Mouse (Mus musculus) heart, embryonic 10.5 days (tissue): Measurements from ENCODE around the gene Satb1. TPM values are rescaled to one million over a fixed set of nuclear protein-coding genes. Genes with fewer than 3 reads are reported as not detected.

Experiments used
- DNase-seq: peaks from one replicate; pipeline ENCODE4 v3.0.0-alpha.2; 2017; ENCODE audit warnings: low spot score
- H3K27ac ChIP-seq: fragments of 300-500 bp; sonication (generic); 2 replicates; pipeline ENCODE4 v1.5.1; 2016; ENCODE audit warnings: mild to moderate bottlenecking
- H3K27me3 ChIP-seq: fragments of 300-500 bp; sonication (generic); 2 replicates; pipeline ENCODE4 v1.6.1; 2016; ENCODE audit warnings: mild to moderate bottlenecking; ENCODE audit not compliant: poor library complexity, insufficient read depth, severe bottlenecking
- H3K36me3 ChIP-seq: fragments of 300-500 bp; sonication (generic); 2 replicates; pipeline ENCODE4 v1.6.1; 2016; ENCODE audit warnings: mild to moderate bottlenecking, moderate library complexity
- H3K4me1 ChIP-seq: fragments of 300-500 bp; sonication (generic); 2 replicates; pipeline ENCODE4 v1.6.1; 2016; ENCODE audit warnings: mild to moderate bottlenecking
- H3K4me3 ChIP-seq: fragments of 300-500 bp; sonication (generic); 2 replicates; pipeline ENCODE4 v1.5.1; 2016; ENCODE audit warnings: mild to moderate bottlenecking, moderate library complexity
- H3K9me3 ChIP-seq: fragments of 300-500 bp; sonication (generic); 2 replicates; pipeline ENCODE4 v1.6.1; 2016; ENCODE audit warnings: mild to moderate bottlenecking, moderate library complexity
- WGBS: fragments of 180-500 bp; shearing (Covaris S2); methylation state at CpG from one replicate; pipeline ENCODE4 v1.1.7; 2016; 5-methylcytosine and 5-hydroxymethylcytosine counted together
- polyA plus RNA-seq: library from polyadenylated mRNA; unstranded; fragments of >200 nt; fragmentation: Nextera tagmentation; extraction: Ambion mirVana; gene quantifications from 2 replicates; pipeline ENCODE4 v1.2.1, GENCODE M21; 2016

Gene Satb1
- polyA plus RNA-seq, 1 experiment from 2014 or later, result 9.0 TPM

DNA sequence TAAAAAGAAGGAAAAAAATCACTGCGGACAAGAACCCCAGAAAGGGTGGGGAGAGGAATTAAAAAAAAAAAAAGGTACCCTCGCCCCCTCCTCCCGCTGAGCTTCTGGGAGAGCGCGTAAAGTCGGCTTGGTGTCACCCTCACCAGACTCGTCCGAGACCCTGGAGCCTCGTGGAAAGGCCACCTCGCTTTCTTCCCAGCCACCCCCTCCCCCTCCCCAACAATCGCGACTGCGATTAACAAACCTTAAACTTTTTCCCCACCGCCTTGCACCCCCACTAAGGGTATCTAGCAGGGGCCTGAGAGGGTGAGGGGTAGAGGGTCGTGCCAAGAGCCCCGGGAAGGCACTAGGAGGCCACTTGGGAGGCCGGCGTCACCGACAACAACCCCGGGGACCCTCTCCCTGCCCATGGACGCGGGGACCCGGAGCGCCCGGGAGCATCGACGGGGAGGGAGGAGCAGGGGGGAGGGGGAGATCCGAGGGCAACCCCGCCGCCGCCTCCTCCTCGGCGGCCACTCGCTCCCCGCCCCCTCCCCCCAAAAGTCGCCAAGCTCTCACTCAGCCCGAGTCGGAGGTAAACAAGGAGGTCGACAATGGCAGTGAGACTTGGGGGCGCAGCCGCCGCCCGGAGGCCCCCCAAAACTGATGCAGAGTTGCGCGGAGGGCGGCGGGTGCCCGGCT, 20.7 kb downstream of the Satb1 start:
- no peaks in the 10 kb centered on the region for H3K9me3 ChIP-seq
- WGBS, result under 1% methylated on average over 42 of the region's 48 CpGs
- H3K27me3 ChIP-seq, result no peaks in the 10 kb centered on the region
- DNase-seq, result no peak
- no peaks in the 10 kb centered on the region for H3K4me1 ChIP-seq
- H3K27ac ChIP-seq, result peak overlapping the region; percentile 95
- no peaks in the 10 kb centered on the region for H3K36me3 ChIP-seq
- H3K4me3 ChIP-seq, result peak overlapping the region; percentile 89

DNA sequence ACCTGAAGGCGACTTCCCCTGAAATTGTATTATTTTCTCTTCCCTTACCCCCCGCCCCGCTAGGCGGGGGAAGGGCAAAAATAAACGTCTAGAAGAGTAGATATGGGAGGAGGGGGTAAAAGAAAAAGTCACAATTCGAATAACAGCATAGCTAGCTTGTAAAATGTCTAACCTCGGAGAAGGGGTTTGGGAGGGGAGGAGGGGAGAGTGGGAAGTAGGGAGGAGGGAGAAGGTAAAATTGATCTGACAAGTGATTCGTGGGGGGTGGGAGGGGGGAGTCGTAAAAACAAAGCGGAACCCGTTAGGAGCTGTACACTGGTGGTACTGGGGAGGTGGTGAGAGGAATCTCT, 21.2 kb downstream of the Satb1 start:
- no peaks in the 10 kb centered on the region for H3K27me3 ChIP-seq
- WGBS, result under 1% methylated on average over 11 of the region's 11 CpGs
- no peak for DNase-seq
- H3K27ac ChIP-seq, result peak overlapping the region; percentile 95
- H3K9me3 ChIP-seq, result no peaks in the 10 kb centered on the region
- no peaks in the 10 kb centered on the region for H3K4me1 ChIP-seq
- H3K36me3 ChIP-seq, result no peaks in the 10 kb centered on the region
- peak overlapping the region; percentile 89 for H3K4me3 ChIP-seq

DNA sequence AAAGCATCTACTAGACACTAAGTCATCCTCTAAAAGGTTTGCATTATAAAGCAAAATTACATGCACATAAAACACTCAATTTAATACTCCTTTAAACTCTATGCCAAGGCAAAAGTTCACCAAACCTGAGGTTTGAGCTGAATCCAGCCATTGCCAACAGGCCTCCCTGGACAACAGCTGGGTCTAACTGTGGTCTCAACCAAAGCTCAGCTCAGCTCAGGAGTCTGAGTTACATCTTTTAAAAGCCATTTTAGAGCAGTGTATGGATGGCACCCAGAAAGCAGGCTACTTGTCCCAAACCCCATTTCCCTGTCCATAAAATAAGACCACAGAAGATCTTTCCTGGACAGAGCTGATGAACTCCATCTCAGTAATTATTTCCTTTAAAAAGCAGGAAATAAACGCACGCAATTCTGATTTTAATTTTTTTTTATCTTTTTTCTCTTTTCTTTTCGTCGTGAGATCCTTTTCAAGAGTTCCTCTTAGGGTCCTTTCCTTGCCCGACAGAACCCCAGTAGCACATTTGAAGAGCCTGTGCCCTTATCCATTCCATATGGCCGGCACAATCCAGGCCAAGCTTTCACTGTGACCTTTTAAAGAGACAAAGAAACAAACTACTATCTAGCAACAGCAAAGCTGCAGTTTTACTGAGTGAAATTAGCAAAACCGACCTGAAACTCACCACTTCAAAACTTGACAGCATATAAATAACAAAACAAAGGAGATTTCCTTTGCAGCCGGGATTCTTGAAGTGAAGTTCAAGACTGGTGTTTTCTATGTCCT, 21.8 kb downstream of the Satb1 start:
- Histone ChIP-seq H3K36me3 (no peaks in the 10 kb centered on the region), H3K9me3 (no peaks in the 10 kb centered on the region), H3K4me1 (no peaks in the 10 kb centered on the region), H3K27ac (peak overlapping the region; percentile 95; the same call in 1 of the 2 replicates), H3K27me3 (no peaks in the 10 kb centered on the region), H3K4me3 (peak overlapping the region; percentile 89)
- DNase-seq, result no peak
- WGBS, result 5% methylated on average over 8 of the region's 8 CpGs

DNA sequence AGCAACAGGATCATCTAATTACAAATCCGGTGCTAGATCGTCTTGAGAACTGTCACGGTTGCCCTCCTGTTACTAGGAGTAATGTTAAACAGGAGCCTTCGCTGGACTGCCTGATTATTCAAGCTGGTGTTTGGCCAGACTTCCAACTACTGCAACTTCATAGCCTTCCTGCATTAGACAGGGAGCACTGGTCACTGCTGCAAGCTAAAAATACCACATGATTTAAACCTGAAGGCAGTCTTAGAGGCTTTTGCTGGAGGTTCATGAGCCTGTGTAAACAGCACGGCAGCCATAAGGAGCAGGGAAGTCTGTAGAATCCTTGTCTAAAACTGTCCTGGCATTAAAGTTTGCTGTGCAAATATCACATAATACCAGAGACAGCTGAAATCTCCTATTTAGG, 25.7 kb downstream of the Satb1 start:
- H3K9me3 ChIP-seq, result no peaks in the 10 kb centered on the region
- H3K4me3 ChIP-seq, result no peak overlapping the region
- peak overlapping the region; percentile 7; the same call in 1 of the 2 replicates for H3K27ac ChIP-seq
- no peak for DNase-seq
- no peaks in the 10 kb centered on the region for H3K27me3 ChIP-seq
- 50% methylated on average over 5 of the region's 5 CpGs for WGBS
- H3K36me3 ChIP-seq, result peaks cover 12% of the 10 kb centered on the region; the same call in 1 of the 2 replicates
- H3K4me1 ChIP-seq, result no peaks in the 10 kb centered on the region

DNA sequence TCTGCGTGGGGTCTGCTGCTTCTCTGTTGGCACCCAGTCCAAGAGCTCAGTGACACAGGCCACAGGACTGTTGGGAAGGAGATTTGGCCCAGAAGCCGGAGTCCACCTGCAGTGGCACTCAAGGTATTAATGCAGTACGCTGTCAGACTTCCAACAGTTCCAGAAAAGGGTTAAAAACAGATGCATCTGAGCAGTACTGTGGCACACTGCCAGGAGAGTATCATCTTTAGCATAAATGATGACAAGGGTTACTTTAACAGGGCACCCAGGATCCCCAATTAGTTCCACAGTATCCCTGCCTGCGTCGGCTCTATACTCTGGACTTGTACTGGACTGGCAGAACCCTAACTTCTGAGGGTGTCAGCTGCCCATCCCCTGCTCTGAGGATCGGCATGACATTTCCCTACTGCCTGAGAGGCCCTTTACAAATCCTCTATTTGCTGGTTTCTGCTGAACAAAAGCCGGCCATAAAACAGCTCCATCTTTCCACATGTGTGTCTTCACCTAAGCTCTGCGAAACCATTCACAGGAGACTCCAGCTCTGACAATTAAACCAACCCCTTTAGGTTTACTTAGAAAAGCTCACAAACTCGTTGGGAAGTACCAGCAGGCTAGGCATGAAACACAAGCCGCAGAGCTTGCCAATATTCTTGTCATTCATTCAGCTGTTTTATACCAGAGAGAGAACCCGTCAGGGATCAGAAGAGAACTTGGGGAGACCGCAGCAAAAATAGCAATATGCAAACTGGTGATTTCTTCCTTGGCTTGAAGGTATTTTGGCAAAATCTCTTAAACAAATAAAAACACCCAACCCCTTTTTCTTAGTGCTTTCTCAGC, 26.7 kb downstream of the Satb1 start:
- H3K27ac ChIP-seq, result no peak overlapping the region
- no peak for DNase-seq
- WGBS, result 84% methylated on average over 12 of the region's 12 CpGs
- H3K9me3 ChIP-seq, result no peaks in the 10 kb centered on the region
- no peaks in the 10 kb centered on the region for H3K4me1 ChIP-seq
- no peak overlapping the region for H3K4me3 ChIP-seq
- H3K27me3 ChIP-seq, result no peaks in the 10 kb centered on the region
- peaks cover 12% of the 10 kb centered on the region; the same call in 1 of the 2 replicates for H3K36me3 ChIP-seq

DNA sequence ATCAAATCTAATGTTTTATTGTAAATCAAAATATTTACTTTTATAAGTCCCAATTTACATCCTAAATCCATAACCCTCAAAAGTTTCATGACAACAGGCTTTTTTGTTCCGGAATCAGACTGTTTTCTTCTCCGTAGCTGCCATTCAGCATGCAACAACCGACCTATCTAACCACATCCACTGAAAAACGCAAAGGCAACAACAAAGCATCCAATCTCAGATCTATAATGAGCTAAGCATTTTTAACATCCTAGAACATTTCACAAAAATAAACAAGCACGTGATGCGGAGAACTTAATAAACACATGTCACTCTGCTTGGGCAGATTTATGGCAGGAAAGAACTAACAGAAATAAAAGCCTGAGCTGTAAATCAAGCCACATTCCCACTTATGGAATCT, 32.9 kb downstream of the Satb1 start:
- H3K36me3 ChIP-seq, result peaks cover 11% of the 10 kb centered on the region; the same call in 1 of the 2 replicates
- no peaks in the 10 kb centered on the region for H3K4me1 ChIP-seq
- H3K4me3 ChIP-seq, result no peak overlapping the region
- WGBS, result 85% methylated on average over 6 of the region's 6 CpGs
- no peaks in the 10 kb centered on the region for H3K27me3 ChIP-seq
- H3K9me3 ChIP-seq, result no peaks in the 10 kb centered on the region
- H3K27ac ChIP-seq, result no peak overlapping the region
- DNase-seq, result no peak

DNA sequence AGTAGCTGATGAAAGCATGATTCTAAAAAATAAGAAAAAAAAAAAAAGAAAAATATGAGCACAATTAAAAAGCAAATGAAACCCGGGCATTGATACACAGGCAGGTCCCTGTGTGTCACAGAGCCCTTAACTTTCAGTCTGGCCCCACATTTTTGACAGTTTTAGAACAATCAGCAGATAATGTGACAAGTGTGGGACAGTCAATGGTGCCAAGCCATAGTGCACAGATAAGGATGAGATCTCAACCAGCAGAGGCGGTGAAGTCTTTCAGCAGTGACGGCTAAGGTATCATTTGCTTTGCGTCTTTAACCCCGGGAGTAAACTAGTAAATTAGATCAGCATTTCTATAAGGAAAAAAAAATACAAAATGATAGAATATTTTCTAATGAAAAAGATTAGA, 36.6 kb downstream of the Satb1 start:
- Histone ChIP-seq H3K36me3 (no peaks in the 10 kb centered on the region), H3K4me3 (no peak overlapping the region), H3K27me3 (no peaks in the 10 kb centered on the region), H3K9me3 (no peaks in the 10 kb centered on the region), H3K4me1 (no peaks in the 10 kb centered on the region), H3K27ac (no peak overlapping the region)
- 49% methylated on average over 5 of the region's 5 CpGs for WGBS
- DNase-seq, result no peak

DNA sequence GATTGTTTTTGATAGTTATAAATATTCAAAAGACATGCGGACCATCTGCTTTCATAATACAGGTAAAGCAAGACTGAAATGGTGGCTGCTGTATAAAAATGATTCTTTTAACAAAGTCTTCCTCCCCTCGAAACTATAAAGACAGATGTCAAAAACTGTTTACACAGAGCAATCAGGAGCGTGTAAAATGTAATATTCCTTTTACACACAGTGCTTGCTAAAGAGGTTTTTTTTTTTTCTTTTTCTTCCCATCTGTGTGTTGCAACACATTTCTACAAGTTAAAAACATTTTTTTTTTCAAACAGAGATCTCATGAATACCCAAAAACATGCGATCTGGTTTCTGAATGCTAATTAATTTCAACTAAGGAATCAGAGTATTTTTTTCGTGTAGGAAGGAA, 41.9 kb downstream of the Satb1 start:
- peaks cover 10% of the 10 kb centered on the region; the same call in 1 of the 2 replicates for H3K4me1 ChIP-seq
- no peaks in the 10 kb centered on the region for H3K27me3 ChIP-seq
- no peak overlapping the region for H3K27ac ChIP-seq
- no peaks in the 10 kb centered on the region for H3K36me3 ChIP-seq
- no peaks in the 10 kb centered on the region for H3K9me3 ChIP-seq
- no peak for DNase-seq
- no peak overlapping the region for H3K4me3 ChIP-seq
- 83% methylated on average over 5 of the region's 5 CpGs for WGBS

DNA sequence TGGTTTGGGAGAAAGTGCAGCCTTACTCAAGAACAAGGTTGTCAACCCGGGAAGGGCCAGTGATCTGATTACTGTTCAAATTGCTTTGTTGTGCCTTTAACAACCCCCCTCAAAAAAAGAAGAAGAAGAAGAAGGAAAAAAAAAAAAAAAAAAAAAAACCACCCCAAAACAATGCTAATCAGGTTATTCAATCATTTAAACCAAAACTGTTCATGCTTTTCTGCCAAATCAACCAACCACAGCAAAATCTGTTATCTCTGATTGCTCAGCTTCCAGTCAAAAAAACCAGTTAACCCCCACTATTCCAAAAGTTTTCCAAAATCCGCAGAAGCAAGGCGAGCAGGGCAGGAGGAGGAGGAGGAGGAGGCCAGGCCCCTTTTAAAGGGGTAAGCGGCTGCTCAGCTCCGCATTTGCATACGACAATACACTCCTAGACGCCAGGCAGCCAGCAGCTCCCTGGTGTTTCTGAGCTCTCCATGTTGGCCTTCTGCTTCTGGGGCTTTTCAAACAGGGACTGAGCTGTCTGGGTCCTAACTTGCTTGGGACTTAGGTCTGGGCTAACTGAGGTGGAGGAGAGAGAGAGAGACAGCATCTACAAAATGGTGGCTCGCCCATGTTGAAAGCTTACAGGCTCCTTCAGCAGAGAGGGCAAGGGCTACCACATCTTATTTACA, 42.6 kb downstream of the Satb1 start:
- 22% methylated on average over 8 of the region's 8 CpGs for WGBS
- DNase-seq, result no peak
- Histone ChIP-seq H3K27ac (peak overlapping the region; percentile 67), H3K4me3 (peak overlapping the region; percentile 31; the same call in 1 of the 2 replicates), H3K9me3 (no peaks in the 10 kb centered on the region), H3K27me3 (no peaks in the 10 kb centered on the region), H3K4me1 (peaks cover 10% of the 10 kb centered on the region; the same call in 1 of the 2 replicates), H3K36me3 (no peaks in the 10 kb centered on the region)

DNA sequence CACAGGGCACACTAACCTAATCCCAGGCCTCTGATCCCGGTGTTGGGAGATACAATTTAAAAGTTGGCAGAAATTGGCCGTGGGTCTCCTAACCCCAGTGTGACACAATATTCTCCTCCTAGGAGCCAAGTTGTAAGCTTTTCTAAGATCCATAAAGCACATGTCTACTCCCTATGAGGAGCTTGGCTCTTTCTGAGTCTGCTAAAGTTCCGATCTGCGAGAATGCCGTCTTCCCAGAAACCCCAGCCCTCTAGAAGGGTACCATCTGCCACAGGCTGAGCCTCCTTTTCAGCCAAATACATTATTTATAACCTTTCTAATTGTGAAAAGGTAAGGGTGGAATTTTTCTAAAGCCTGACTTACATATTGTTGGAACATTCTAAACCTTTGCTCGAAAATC, 43.3 kb downstream of the Satb1 start:
- H3K27ac ChIP-seq, result no peak overlapping the region
- H3K4me3 ChIP-seq, result no peak overlapping the region
- H3K27me3 ChIP-seq, result no peaks in the 10 kb centered on the region
- WGBS, result 87% methylated on average over 6 of the region's 6 CpGs
- H3K4me1 ChIP-seq, result peaks cover 10% of the 10 kb centered on the region; the same call in 1 of the 2 replicates
- DNase-seq, result no peak
- H3K9me3 ChIP-seq, result no peaks in the 10 kb centered on the region
- no peaks in the 10 kb centered on the region for H3K36me3 ChIP-seq

DNA sequence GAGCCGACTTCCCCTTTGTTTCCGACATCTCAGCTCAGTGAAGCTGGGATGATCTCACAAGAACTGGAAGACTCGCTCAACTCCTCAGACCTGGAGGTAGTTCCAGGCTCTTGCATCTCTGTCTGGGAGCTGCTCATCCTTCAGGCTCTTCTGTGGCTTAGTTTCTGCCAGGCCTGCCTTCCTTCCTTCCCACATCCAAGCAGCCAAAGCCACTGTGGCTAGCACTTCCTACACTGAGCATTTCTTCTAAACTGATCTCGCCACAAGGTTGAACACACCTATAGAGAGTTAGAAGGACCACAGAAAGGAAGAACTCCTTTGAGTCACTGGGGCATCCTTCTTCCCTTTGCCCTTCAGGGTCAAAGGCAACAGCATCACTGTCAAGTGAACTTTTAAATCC, 44.0 kb downstream of the Satb1 start:
- WGBS, result 94% methylated on average over 4 of the region's 4 CpGs
- Histone ChIP-seq H3K27ac (no peak overlapping the region), H3K4me3 (no peak overlapping the region), H3K9me3 (no peaks in the 10 kb centered on the region), H3K27me3 (no peaks in the 10 kb centered on the region), H3K36me3 (no peaks in the 10 kb centered on the region), H3K4me1 (peaks cover 10% of the 10 kb centered on the region; the same call in 1 of the 2 replicates)
- no peak for DNase-seq

DNA sequence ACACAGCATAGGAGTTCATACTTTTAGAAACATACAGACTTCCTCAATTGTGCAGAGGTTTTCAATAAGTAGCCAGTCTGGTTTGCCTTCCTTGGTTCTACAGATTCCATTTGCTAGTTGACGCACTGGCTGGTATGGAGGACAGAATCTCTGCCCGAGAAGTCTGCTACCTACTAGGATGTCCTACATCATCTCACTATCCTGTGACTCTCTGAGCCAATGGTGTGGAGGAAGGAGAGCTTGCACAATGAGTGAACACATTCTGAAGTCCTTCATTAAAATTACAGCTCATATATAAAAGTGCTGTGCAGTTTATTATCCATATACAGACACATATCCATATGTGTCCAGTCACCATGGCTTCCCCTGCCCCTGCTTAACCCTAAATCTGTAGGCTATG, 45.1 kb downstream of the Satb1 start:
- DNase-seq, result no peak
- 93% methylated on average over 2 of the region's 2 CpGs for WGBS
- Histone ChIP-seq H3K9me3 (no peaks in the 10 kb centered on the region), H3K27me3 (no peaks in the 10 kb centered on the region), H3K36me3 (0 out of 2 replicates have a peak, but pooled peaks cover 3% of the 10 kb centered on the region), H3K4me1 (peaks cover 10% of the 10 kb centered on the region; the same call in 1 of the 2 replicates), H3K4me3 (no peak overlapping the region), H3K27ac (no peak overlapping the region)
